Mouse (Mus musculus) neural tube, embryonic 13.5 days (tissue): ENCODE data around the gene S100a10. TPM values are rescaled to one million over a fixed set of nuclear protein-coding genes. Genes with fewer than 3 reads are reported as not detected.
"Not testable (repeated sequence)": the region's sequence is repeated elsewhere in the genome, so short reads cannot be mapped to it uniquely, and the experiment has no call there.

Experiments used
- ATAC-seq: fragments of 200-750 bp; cut with Nextera tagmentation; 2 replicates; pipeline ENCODE4 v1.8.0; 2017; ENCODE audit warnings: low read depth, mild to moderate bottlenecking, moderate TSS enrichment, moderate library complexity
- H3K27ac ChIP-seq: fragments of 300-500 bp; sonication (generic); replicated peaks from 2 replicates; pipeline ENCODE4 v1.5.1; 2015; ENCODE audit warnings: moderate library complexity, mild to moderate bottlenecking, inconsistent platforms
- H3K27me3 ChIP-seq: fragments of 300-500 bp; sonication (generic); 2 replicates; pipeline ENCODE4 v1.6.1; 2015; ENCODE audit warnings: mild to moderate bottlenecking, inconsistent platforms
- H3K36me3 ChIP-seq: fragments of 300-500 bp; sonication (generic); 2 replicates; pipeline ENCODE4 v1.6.1; 2015; ENCODE audit warnings: mild to moderate bottlenecking, inconsistent platforms
- H3K4me1 ChIP-seq: fragments of 300-500 bp; sonication (generic); replicated peaks from 2 replicates; pipeline ENCODE4 v1.6.1; 2015; ENCODE audit warnings: inconsistent platforms
- H3K4me2 ChIP-seq: fragments of 300-500 bp; sonication (generic); 2 replicates; pipeline ENCODE4 v1.6.1; 2015; ENCODE audit warnings: inconsistent platforms, mild to moderate bottlenecking, moderate library complexity
- H3K4me3 ChIP-seq: fragments of 300-500 bp; sonication (generic); 2 replicates; pipeline ENCODE4 v1.5.1; 2015; ENCODE audit warnings: mild to moderate bottlenecking, inconsistent platforms
- H3K9ac ChIP-seq: fragments of 300-500 bp; sonication (generic); 2 replicates; pipeline ENCODE4 v1.6.1; 2015; ENCODE audit warnings: moderate library complexity, mild to moderate bottlenecking, inconsistent platforms
- H3K9me3 ChIP-seq: fragments of 300-500 bp; sonication (generic); 2 replicates; pipeline ENCODE4 v1.6.1; 2016; ENCODE audit warnings: inconsistent platforms
- WGBS: fragments of 180-500 bp; shearing (Covaris S2); methylation state at CpG from one replicate; pipeline ENCODE4 v1.1.7; 2015; 5-methylcytosine and 5-hydroxymethylcytosine counted together
- polyA plus RNA-seq: library from polyadenylated mRNA; unstranded; fragments of >200 nt; fragmentation: Nextera tagmentation; extraction: Ambion mirVana; gene quantifications from 2 replicates; pipeline ENCODE4 v1.2.1, GENCODE M21; 2015

S100a10 gene
- polyA plus RNA-seq, 1 experiment from 2014 or later = 435 TPM

GRCm38 (mm10) chr3:93520330-93521193, 34.3 kb upstream of the S100a10 start, which contains the start of gene S100a11:
TSS of gene S100a11 (plus strand) at chr3:93520488.
- peak within 1 kb of the TSS; percentile 67 for H3K4me2 ChIP-seq
- no peaks in the 10 kb centered on the region for H3K9me3 ChIP-seq
- under 1% methylated on average over 37 of the region's 38 CpGs for WGBS
- H3K36me3 ChIP-seq = no peaks in the 10 kb centered on the region
- peak within 1 kb of the TSS; percentile 45 for H3K4me3 ChIP-seq
- H3K27ac ChIP-seq = peak within 1 kb of the TSS; percentile 59; the same call in 1 of the 2 replicates
- peaks cover 16% of the 10 kb centered on the region for H3K27me3 ChIP-seq
- peak; percentile 93 for ATAC-seq
- peaks cover 9% of the 10 kb centered on the region for H3K4me1 ChIP-seq
- H3K9ac ChIP-seq = peak within 1 kb of the TSS; percentile 71

GRCm38 (mm10) chr3:93521462-93522057, 33.3 kb upstream of the S100a10 start:
- WGBS = 81% methylated on average over 8 of the region's 8 CpGs
- Histone ChIP-seq H3K9me3 (no peaks in the 10 kb centered on the region), H3K4me2 (peak overlapping the region; percentile 67), H3K27me3 (peaks cover 16% of the 10 kb centered on the region), H3K9ac (no peak overlapping the region), H3K36me3 (no peaks in the 10 kb centered on the region), H3K4me3 (peak overlapping the region; percentile 45; the same call in 1 of the 2 replicates), H3K4me1 (peaks cover 9% of the 10 kb centered on the region), H3K27ac (no peak overlapping the region)
- ATAC-seq = no peak

- WGBS = 46% methylated on average over 7 of the region's 7 CpGs
These were observed 32.3 kb upstream of the S100a10 start for GRCm38 (mm10) chr3:93522611-93523010.

GRCm38 (mm10) chr3:93527300-93527699, 27.6 kb upstream of the S100a10 start:
- no peak overlapping the region for H3K4me3 ChIP-seq
- no peaks in the 10 kb centered on the region for H3K27me3 ChIP-seq
- no peaks in the 10 kb centered on the region for H3K36me3 ChIP-seq
- ATAC-seq = no peak
- no peaks in the 10 kb centered on the region for H3K9me3 ChIP-seq
- H3K4me1 ChIP-seq = no peaks in the 10 kb centered on the region
- no peak overlapping the region for H3K4me2 ChIP-seq
- H3K27ac ChIP-seq = no peak overlapping the region
- H3K9ac ChIP-seq = no peak overlapping the region
- 86% methylated on average over 3 of the region's 3 CpGs for WGBS

More at GRCm38 (mm10) chr3:93522611-93523010, 32.3 kb upstream of the S100a10 start:
- no peak for ATAC-seq
- H3K9ac ChIP-seq = no peak overlapping the region
- H3K27me3 ChIP-seq = peaks cover 16% of the 10 kb centered on the region
- no peak overlapping the region for H3K27ac ChIP-seq
- peaks cover 9% of the 10 kb centered on the region for H3K4me1 ChIP-seq
- H3K4me2 ChIP-seq = no peak overlapping the region
- H3K4me3 ChIP-seq = no peak overlapping the region
- no peaks in the 10 kb centered on the region for H3K9me3 ChIP-seq
- H3K36me3 ChIP-seq = no peaks in the 10 kb centered on the region

GRCm38 (mm10) chr3:93528807-93529206, 26.1 kb upstream of the S100a10 start:
- WGBS = 86% methylated on average over 5 of the region's 5 CpGs
- no peak overlapping the region for H3K27ac ChIP-seq

GRCm38 (mm10) chr3:93537068-93537576, 17.8 kb upstream of the S100a10 start:
- H3K27me3 ChIP-seq = no peaks in the 10 kb centered on the region
- no peak overlapping the region for H3K27ac ChIP-seq
- no peaks in the 10 kb centered on the region for H3K36me3 ChIP-seq
- H3K4me3 ChIP-seq = no peak overlapping the region
- no peaks in the 10 kb centered on the region for H3K4me1 ChIP-seq
- no peak overlapping the region for H3K9ac ChIP-seq
- 72% methylated on average over 2 of the region's 2 CpGs for WGBS
- no peak overlapping the region for H3K4me2 ChIP-seq
- no peak for ATAC-seq
- no peaks in the 10 kb centered on the region for H3K9me3 ChIP-seq

More at GRCm38 (mm10) chr3:93528807-93529206, 26.1 kb upstream of the S100a10 start:
- no peak for ATAC-seq
- Histone ChIP-seq H3K4me3 (no peak overlapping the region), H3K36me3 (no peaks in the 10 kb centered on the region), H3K4me1 (no peaks in the 10 kb centered on the region), H3K9ac (no peak overlapping the region), H3K27me3 (no peaks in the 10 kb centered on the region), H3K4me2 (no peak overlapping the region), H3K9me3 (no peaks in the 10 kb centered on the region)

- H3K4me1 ChIP-seq = no peaks in the 10 kb centered on the region
- WGBS = 91% methylated on average over 2 of the region's 2 CpGs
- no peak overlapping the region for H3K9ac ChIP-seq
- no peaks in the 10 kb centered on the region for H3K36me3 ChIP-seq
- H3K4me2 ChIP-seq = no peak overlapping the region
- no peaks in the 10 kb centered on the region for H3K27me3 ChIP-seq
- H3K4me3 ChIP-seq = no peak overlapping the region
- ATAC-seq = no peak
- no peaks in the 10 kb centered on the region for H3K9me3 ChIP-seq
- no peak overlapping the region for H3K27ac ChIP-seq
These were observed 16.4 kb upstream of the S100a10 start for GRCm38 (mm10) chr3:93538486-93538885.

GRCm38 (mm10) chr3:93541501-93541900, 13.4 kb upstream of the S100a10 start:
- Histone ChIP-seq H3K36me3 (no peaks in the 10 kb centered on the region), H3K27me3 (no peaks in the 10 kb centered on the region), H3K4me2 (no peak overlapping the region), H3K9me3 (no peaks in the 10 kb centered on the region), H3K9ac (no peak overlapping the region), H3K27ac (no peak overlapping the region), H3K4me3 (no peak overlapping the region), H3K4me1 (no peaks in the 10 kb centered on the region)
- ATAC-seq = no peak
- WGBS = 75% methylated on average over 2 of the region's 2 CpGs

- H3K27ac ChIP-seq, H3K9ac ChIP-seq, H3K9me3 ChIP-seq, ATAC-seq, H3K4me3 ChIP-seq, H3K4me2 ChIP-seq, H3K27me3 ChIP-seq, H3K4me1 ChIP-seq, H3K36me3 ChIP-seq: not testable (repeated sequence)
- WGBS = 89% methylated on average over 6 of the region's 6 CpGs
These were observed 10.7 kb upstream of the S100a10 start for GRCm38 (mm10) chr3:93544170-93544569.

- H3K9ac ChIP-seq = no peak overlapping the region
- no peak overlapping the region for H3K27ac ChIP-seq
- no peaks in the 10 kb centered on the region for H3K9me3 ChIP-seq
- 29% methylated on average over 7 of the region's 7 CpGs for WGBS
- no peaks in the 10 kb centered on the region for H3K27me3 ChIP-seq
- no peaks in the 10 kb centered on the region for H3K36me3 ChIP-seq
- no peak overlapping the region for H3K4me3 ChIP-seq
- H3K4me1 ChIP-seq = no peaks in the 10 kb centered on the region
- ATAC-seq = peak; percentile 40; the same call in 1 of the 2 replicates
- no peak overlapping the region for H3K4me2 ChIP-seq
These were observed 7.7 kb upstream of the S100a10 start for GRCm38 (mm10) chr3:93547099-93547648.

GRCm38 (mm10) chr3:93547749-93548540, 6.9 kb upstream of the S100a10 start:
- Histone ChIP-seq H3K27ac (no peak overlapping the region), H3K36me3 (no peaks in the 10 kb centered on the region), H3K4me2 (no peak overlapping the region), H3K27me3 (peaks cover 4% of the 10 kb centered on the region; the same call in 1 of the 2 replicates), H3K9me3 (no peaks in the 10 kb centered on the region), H3K4me3 (no peak overlapping the region), H3K4me1 (no peaks in the 10 kb centered on the region), H3K9ac (no peak overlapping the region)
- no peak for ATAC-seq
- WGBS = 80% methylated on average over 20 of the region's 20 CpGs
